Mouse (Mus musculus): ENCODE results near the gene Cables2.
"Not testable (repeated sequence)": the region's sequence is repeated elsewhere in the genome, so short reads cannot be mapped to it uniquely, and the experiment has no call there.

Cables2 gene

DNA sequence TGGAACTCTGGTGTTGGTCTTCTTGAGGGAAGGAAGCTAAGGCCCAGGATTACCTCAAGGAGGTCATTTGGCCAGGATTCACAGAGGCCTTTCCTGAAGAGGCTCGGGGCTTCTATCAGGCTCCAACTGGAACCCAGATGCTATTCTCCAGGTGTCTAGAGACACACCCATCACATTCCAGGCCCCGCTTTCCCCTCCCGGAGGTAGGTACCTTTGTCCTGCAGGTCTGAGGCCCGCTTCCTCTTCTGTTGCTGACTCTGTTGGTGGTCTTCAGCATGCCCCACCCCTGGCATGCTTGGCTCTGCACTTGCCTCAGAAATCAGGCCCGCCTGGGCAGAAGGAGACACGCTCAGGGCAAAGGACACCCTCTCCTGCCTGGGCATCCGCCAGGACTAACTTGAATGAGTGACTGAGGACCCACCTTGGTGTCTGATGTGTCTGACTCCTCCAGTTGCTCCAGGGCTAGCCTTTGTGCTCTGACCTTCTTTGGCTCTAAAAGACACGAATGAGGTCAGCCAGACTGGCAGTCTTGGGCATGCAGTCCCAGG lies 4.6 kb upstream of the Cables2 start:
- CTCF ChIA-PET = no interaction called here

DNA sequence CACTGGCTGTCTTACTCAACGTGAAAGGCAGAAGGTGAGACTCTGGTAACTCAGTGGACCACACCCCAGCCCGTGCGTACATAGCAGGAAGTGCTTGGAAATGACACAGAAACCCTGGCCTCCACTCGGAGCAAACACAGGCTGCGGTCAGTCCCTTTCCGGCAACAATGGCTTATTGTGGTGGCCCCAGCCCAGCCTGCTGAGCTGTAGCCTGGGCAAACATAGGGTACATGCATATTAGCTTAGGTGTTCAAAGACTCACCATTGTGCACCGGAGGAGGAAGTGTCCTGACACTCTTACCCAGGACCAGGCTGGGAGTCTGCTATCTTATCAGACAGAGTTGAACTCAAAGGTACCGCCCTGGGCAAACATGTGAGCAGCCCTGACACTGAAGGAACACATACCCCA lies 3.6 kb upstream of the Cables2 start:
- CTCF ChIA-PET = no interaction called here

DNA sequence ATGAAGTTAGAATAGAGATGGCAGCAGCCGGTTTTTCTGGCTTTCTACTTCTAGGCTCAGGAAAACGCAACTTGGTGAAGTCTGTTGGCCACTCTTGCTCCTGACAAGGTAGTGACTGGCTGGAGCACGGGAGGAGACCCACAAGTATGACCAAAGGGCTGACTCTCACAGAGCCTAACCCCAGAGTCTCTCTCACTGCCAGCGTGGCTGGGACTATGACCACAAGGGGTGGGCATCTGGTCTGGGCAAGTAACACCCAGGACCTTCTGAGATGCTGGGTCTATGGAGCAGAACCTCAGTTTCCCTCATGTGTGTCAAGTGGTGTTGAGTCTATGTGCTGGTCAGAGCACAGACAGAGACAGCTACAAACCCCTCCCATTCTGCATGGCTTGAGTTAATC lies 3.1 kb upstream of the Cables2 start:
- CTCF ChIA-PET = interaction anchor here (1.3 kb wide), 1 partner anchor 21 kb away, joined by 3 read pairs; no protein-coding TSS in a partner anchor

DNA sequence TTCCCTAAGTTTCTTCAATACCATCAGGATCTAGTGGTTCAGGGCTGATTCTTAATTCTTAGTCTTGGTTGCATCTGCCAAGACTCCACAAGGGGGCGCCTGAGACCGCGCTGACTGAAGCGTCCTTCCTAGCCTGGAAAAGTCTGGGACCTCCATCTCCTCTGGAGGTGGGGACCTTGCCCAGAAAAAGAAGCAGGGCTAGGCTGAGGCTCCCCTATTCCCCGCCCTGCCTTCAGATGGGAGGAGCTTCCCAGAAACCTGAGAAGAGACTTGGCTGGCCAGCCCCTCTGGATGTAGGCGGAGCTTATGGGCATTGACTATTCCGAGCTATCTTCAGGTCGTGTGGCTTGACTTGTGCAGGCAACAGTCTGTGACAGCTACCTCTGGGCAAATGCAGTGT lies 2.5 kb upstream of the Cables2 start:
- CTCF ChIA-PET = interaction anchor here (1.3 kb wide), 1 partner anchor 20 kb away, joined by 3 read pairs; no protein-coding TSS in a partner anchor

DNA sequence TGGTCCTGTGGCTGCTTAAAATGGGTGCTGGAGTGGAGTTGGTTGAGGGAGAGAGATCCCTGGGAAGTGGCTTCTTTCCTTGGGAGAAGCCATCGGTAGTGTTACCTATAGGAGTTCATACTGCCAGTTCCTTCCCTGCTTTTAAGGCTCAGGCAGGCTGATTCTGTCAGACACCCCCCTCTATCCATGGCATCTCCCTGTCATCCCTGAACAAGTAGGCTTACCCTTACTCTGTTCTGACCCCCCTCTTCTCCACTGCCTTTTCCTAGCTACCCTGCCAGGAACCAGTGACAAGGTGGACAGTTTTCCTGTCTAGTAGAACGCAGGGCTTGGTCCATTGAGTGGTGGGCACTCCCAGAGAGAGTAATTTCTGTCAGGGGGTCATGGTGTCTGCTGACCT lies 1.2 kb upstream of the Cables2 start:
- CTCF ChIA-PET = interaction anchor here (0.6 to 1.0 kb wide), 4 partner anchors 69 to 504 kb away, joined by 3 read pairs; no protein-coding TSS in a partner anchor

DNA sequence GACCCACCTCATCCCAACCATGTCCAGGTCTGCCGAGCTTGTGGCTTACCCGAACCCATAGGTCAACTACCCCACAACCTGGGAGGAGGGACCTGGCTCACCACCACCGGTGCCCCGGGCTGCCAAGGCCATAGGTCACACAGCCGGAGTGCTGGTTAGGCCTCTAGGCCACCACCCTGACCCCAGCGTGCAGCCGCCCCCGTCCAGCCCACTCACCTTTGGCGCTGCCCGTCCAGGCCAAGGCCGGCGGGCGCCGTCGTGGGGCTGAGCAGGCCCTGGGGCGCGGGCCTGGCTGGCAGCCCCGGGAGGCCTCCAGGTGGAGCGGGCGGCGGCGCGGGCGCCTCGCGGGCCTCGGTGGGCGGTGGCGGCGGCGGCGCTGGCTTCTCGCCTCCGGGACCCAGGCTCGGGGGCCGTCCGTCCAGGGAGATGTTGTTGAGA lies 393 bp downstream of the Cables2 start:
- CTCF ChIA-PET = no interaction called here

DNA sequence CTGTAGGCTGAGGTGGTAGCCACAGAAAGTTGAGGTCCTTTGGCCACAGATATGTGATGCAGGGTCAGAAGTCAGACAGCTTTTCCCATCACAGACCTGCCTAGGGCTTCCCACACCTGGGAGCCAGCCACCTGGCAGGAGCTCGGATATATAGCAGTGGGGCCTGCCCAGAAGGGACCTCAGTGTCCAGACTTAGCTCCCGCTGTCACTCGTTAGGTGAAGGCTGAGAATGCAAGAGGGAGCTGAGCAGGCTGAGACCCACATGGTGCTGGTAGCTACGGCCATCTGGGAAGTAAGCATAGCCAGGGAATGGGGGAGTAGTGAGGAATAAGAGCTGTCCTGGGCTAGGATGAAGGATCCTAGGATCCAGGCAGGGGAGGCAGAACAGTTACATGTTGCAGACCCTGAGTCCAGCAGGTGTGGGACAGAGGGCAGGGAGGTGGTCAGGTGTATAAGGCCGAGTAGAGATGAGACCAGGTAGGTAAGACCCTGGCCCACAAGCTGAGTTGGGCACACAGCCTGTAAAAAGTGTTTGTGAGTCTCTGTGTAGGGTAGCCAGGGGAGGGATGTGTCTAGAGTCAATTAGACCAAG lies 1.4 kb downstream of the Cables2 start:
- CTCF ChIA-PET = interaction anchor here (0.7 kb wide), 1 partner anchor 14 kb away, joined by 3 read pairs; no protein-coding TSS in a partner anchor

DNA sequence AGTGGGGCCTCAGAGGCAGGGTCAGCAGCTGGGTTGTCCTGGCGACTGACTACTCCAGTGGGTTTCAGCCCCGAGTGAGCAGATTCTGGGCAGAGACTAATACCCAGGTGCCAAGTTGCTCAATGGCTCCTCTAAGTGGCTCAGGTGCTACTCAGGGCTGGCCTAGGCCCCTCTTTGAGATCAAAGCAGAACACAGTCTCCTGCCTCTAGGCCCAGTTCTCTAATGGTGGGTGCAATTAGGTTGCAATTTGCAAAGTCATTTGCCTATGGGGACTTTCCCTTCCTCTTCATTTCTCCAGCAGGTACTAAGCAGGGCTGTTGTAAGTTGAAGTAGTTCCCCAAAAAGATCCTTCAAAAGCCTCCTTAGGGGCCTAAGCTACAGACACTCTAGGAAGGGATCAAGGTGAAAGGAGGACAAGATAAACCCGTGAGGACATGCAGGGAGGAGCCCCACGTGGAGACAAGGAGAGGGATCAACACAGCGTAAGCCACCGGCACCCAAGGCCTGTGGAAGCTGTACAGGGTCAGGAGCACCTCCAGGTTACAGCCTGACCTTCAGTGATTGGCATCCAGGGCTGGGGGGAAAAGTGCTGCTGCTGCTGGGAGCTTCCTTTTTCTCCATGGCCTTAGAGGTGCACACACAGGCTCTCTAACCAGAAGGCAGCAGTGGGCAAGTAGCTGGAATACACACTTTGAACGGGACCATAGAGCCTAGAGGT lies 2.6 kb downstream of the Cables2 start:
- CTCF ChIA-PET = interaction anchor here (1.8 kb wide), 1 partner anchor 13 kb away, joined by 6 read pairs; no protein-coding TSS in a partner anchor

DNA sequence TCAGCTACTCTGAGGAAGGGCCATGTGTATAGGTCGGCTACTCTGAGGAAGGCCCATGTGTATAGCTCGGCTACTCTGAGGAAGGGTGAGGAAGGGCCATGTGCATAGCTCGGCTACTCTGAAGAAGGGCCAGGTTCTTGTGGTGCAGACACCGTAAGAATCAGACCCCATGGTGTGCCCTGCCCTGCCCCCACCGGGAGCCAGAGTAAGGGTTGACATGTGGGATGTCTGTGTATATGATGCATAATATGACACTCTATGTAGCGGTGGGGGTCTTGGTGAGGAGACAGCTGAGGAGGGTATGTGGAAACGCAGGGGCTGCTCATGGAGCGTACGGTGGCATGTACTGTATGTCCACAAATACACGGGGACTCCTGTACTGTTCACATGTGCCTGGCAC lies 4.0 kb downstream of the Cables2 start:
- CTCF ChIA-PET = interaction anchor here (1.8 kb wide), 1 partner anchor 11 kb away, joined by 6 read pairs; no protein-coding TSS in a partner anchor

DNA sequence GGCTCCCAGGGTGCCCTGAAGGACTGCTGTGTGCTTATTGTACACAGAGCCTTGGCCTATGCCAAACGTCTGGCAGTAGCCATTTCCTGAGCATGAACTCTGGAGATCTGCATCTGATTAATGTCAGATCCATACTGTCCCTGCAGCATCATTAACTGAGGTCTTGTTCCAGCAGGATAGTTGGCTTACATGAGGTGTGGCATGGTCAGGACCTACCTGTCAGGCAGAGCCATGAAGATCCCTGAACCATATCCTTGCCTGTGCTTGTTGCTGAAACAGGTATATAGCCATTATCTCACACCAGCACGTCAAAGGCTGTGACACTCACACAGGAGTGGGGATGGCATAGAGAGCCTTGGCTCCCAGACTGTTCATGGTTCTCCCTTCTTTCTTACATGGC lies 5.3 kb downstream of the Cables2 start:
- CTCF ChIA-PET = no interaction called here

DNA sequence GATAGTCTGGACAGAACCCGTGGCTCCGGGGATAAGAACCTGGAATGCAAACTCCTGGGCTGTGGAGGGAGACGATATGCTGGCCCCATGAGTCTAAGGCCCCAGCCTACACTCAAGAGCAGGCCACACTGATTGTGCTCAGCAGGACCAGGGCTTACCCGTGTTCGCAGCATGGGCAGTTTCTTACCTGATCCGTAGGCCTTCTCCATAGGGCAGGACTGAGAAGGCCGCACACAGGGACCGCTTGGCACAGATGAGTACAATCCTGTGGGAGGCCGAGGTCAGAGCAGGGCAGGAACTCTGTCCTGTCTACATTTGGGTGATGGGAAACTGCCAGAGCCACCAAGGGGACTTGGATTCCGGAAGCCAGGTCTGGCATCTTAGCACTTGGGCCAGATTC lies 10.4 kb downstream of the Cables2 start:
- CTCF ChIA-PET = no interaction called here

DNA sequence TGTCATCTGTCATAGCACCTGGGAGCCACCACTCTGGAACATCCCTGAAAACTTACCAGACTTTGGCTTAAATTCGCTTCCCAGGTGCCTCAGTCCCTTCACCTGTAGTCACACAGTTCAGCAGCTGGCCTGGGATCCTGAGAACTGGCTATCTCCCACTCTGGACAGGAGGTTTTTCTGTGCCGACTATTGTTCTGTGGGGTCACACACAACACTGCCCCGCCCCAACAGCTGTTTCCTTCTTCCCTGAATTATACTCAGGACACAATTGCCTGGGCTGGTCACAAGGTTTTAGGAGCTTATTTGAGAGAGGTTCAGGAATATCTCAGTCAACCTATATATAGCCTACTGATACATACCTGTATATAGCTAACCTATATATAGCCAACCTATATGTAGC lies 10.9 kb downstream of the Cables2 start:
- CTCF ChIA-PET = no interaction called here

DNA sequence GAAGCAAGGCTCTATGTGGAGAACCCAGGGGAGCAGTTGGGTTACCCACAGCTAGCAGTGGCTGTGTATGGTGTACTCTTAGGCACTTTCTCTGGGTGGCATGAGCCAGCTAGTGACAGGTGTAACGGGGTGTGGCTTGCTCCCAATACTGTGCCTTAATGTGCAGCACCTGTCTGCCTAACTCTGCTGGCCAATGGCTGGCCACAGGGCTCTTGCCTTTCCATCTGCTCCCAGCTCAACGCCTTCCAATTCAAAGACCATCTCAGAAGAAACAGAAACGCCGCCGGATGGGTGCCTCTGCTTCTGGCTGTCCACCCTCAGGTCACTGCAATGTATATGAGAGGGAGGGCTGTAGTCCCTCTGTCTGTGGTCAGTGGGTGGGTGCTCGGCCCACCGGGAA lies 11.4 kb downstream of the Cables2 start:
- CTCF ChIA-PET = no interaction called here

DNA sequence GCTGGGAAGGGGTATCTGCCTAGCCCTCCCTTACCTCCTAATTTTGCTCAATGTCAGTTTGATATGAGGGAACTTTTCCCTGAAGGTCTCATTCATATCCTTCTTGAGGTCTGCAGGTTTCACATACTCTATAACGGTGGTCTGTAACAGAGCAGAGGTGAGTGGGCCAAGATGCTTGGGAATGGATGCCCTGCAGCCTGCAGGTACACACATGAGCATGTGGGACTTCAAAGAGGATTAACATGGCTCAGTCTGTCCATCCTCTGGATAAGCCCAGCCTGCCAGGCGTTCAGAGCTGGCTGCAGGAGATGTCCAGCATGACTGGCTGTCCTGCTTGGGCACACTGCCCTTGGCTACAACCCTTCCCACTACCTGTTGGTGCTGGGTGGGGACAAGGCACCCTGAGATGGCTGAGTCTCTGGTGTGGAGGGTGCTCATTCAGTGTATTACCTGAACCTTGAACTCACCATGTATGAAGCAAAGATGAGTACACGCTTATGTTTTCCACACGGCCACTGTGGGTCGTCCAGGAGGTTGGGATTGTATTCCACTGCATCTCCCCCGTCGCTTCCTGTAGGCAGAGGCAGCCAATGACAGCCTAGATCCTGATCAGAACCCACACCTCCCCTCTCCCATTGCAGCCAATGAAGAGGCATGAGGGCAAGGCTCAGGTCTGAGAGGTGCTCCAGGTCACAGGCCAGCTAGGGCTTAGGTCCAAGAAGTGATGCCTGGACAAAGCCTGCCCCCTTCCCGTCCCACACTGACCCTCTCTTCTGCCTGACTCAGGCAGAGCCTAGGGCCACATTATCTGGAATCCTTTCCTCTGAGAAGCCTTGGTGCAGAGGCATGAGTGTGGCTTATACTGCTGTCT lies 12.5 kb downstream of the Cables2 start:
- CTCF ChIA-PET = no interaction called here

DNA sequence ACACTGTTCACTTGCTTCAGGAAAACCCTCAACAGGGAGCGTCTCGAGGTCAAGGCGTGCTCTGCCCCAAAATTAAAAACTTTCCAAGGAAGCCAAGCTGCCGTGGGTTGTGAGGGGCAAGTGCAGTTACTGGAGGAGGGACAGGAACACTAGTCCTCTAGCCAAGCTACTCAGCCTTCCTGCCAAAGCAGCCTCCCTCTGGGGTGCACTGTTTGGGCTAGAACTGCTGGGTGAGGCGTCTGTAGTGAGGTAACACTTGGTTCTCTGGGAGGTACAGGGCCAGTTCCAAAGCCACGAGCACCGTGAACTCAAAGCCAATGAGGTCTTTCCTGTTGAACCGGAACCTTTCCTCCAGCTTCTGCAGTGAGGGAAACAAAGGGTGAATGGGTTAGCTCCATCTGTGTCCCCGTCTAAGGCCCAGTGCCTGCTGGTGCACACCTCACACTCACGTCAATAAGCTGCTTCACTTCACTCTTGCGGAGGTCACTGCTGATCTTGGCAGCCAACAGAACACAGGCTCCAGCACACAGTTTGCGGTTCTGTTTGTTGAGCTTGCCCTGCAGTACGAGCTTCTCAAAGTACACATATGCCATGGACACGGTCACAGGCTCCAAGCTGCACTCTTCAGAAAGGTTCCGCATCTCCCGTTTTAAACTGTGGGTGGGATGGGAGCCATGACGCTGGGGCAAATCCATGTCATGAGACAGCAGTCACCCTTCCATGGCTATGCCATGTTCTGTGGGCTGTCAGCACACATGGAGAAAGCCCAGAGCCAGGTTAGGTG lies 13.3 kb downstream of the Cables2 start:
- CTCF ChIA-PET = not testable (repeated sequence)

DNA sequence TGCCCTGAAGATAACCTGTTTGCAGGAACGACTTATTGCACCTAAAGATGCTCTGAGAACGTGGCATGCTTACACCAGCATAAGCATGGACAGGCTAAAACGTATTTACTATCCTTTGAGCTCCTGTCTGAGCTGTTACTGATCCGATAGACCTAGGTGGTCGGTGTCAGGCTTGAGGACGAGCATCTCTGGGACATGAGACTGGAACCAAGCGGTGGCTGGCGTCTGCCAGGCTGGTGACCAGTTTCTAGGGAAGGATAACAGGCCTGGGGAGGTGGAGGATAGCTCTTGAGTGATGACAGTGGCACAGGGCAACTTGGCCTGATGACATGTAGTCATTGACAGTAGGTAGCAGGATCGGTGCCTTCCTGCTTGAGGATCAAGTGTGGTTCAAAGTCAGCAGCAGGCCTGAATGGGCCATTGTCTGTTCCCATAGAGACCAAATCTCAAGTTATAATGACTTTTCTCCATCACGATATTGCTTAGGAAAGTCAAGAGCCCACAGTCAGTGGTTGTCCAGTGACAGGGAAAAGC lies 14.3 kb downstream of the Cables2 start:
- CTCF ChIA-PET = not testable (repeated sequence)

DNA sequence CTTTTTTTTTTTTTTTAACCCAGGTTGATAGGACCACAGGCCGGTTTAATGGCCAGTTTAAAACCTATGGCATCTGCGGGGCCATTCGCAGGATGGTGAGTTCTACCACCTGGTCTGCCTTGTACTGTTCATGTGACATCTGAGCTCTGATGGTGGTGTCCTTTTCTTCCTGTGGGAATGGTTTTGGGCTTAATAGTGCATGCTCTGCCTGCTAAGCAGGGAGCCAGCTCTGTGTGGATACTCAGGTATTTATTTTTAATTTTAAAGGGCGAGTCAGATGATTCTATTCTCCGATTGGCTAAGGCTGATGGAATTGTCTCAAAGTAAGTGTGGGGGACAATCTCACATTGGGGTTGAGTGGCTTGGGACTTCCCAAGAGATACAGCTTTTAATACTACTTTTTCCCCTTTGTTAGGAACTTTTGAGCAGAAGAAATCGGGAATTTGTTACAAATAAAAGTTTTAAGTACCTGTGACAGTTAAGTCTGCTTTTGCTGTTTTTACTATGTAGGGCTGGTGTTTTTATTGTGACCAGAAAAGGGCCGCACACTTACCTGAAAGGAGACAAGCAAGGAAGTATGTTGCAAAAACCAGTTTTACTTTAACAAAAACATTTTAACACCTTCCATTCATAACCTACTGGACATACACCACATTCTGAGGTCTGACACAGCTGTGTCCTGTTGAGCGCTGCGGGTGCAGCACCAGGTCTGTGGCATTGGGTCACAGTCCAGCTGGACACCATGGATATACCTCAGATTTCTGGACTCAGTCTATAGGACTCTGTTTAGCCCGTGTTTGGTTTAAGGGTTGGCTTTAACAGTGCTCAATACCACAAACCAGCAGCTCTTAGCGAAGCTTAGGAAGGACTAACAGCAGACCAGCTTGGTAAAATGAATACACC lies 15.1 kb downstream of the Cables2 start:
- CTCF ChIA-PET = interaction anchor here (0.7 to 1.0 kb wide), 3 partner anchors 9 to 13 kb away, joined by 3 to 6 read pairs (median 6); no protein-coding TSS in a partner anchor

DNA sequence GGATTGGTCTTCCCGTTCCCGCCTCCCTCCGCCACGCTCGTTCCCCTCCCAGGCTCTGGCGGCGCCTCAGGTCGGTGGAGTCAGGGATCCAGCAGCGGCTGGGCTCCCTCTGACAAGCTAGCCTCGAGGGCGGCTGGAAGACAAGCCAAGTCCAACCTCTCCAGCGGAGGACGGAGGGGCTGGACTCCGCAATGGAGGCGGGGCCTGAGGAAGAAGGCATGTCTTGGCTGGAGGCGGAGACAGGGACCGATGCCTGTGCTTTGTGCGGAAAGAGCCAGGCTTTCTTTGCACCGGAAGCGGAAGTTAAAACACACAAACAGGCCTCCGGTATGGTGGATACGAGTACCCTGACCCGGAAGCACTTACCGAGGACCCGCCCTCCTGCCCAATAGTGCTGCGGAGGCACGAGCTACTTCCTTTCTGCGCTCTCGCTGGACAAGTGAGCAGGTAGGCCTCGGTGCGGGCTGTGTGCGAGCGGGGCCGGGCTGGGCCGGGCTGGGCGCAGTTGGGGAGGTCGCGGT lies 16.2 kb downstream of the Cables2 start, which contains the start of gene Rps21:
Gene Rps21, plus strand, starts transcription at position 377 of the 521 bp plus-strand sequence.
- CTCF ChIA-PET = interaction anchor here (0.7 kb wide), 1 partner anchor 7 kb away, joined by 6 read pairs; no protein-coding TSS in a partner anchor

DNA sequence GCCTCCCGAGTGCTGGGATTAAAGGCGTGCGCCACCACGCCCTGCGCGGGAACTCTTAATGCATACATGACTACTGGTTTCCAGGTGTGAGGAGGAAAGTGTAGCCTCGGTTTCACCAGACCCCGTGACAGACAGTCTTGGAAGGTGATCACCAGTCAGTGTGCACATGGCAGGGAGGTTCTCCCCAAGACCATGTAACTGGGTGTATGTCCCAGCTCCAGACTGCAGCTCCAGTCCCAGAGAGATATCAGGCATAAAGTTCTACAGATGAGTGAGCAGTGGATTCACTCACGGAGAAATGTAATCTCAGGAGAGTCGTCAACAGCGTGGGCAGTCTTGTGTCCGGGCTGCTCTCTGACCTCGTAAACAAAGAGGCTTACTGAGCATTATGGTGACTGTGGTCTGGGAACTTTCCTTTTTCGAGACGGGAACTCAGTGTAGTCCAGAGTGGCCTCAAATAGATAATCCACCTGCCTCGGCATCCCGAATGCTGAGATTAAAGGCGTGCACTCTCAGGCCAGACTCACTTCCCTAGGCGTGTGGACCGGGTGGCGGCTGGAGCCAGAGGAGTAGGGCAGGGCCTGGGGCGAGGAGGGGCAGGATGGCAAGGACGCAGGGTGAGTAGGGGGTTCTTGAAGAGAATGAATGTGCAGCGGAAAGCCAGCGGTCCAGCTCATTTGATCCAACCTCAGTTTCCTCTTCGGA lies 16.8 kb downstream of the Cables2 start:
- CTCF ChIA-PET = interaction anchor here (1.2 kb wide), 1 partner anchor 19 kb away, joined by 3 read pairs; no protein-coding TSS in a partner anchor

Measured in spleen, embryonic (tissue).